Mouse (Mus musculus) MEL (cell line): ENCODE measurements around the gene Zfp367. TPM values are rescaled to one million over a fixed set of nuclear protein-coding genes. Genes with fewer than 3 reads are reported as not detected.

ENCODE experiments used
- DNase-seq: peaks from one replicate; pipeline ENCODE4 v3.0.0; 2011; ENCODE audit warnings: low read depth, low spot score
- H3K27ac ChIP-seq: 2 replicates; pipeline ENCODE4 v1.5.1; 2012; ENCODE audit warnings: low read depth, mild to moderate bottlenecking, control low read depth, low read length, moderate library complexity; ENCODE audit not compliant: control insufficient read depth
- H3K27me3 ChIP-seq, 2 experiments: fragments of 150-350 bp in 1 of 2; sonication (generic) in 1 of 2; 2 replicates each; pipeline ENCODE4 v1.6.1; 2012; ENCODE audit warnings: low read length in 2 of 2, mild to moderate bottlenecking in 2 of 2, improper control_type of control experiment in 1 of 2, moderate library complexity in 1 of 2; ENCODE audit not compliant: insufficient read depth in 2 of 2, control insufficient read depth in 1 of 2
- H3K36me3 ChIP-seq, 2 experiments: 2 replicates each; pipeline ENCODE4 v1.6.1; 2012 to 2014; ENCODE audit warnings: low read length in 2 of 2, improper control_type of control experiment in 1 of 2, inconsistent platforms in 1 of 2, mild to moderate bottlenecking in 1 of 2; ENCODE audit not compliant: insufficient read depth in 2 of 2, control insufficient read depth in 1 of 2
- H3K4me1 ChIP-seq, 2 experiments: fragments of 150-350 bp in 1 of 2; sonication (generic) in 1 of 2; 2 replicates each; pipeline ENCODE4 v1.6.1; 2012; ENCODE audit warnings: low read length in 2 of 2, improper control_type of control experiment in 1 of 2, mild to moderate bottlenecking in 1 of 2; ENCODE audit not compliant: insufficient read depth in 2 of 2, control insufficient read depth in 1 of 2
- H3K4me3 ChIP-seq, 2 experiments: fragments of 150-350 bp in 1 of 2; sonication (generic) in 1 of 2; 2 replicates each; pipeline ENCODE4 v1.5.1; 2012; ENCODE audit warnings: low read depth in 2 of 2, low read length in 2 of 2, mild to moderate bottlenecking in 2 of 2, moderate library complexity in 2 of 2, control low read depth in 1 of 2, improper control_type of control experiment in 1 of 2; ENCODE audit not compliant: control insufficient read depth in 1 of 2, insufficient read depth in 1 of 2
- H3K79me2 ChIP-seq: 2 replicates; pipeline ENCODE4 v1.6.1; 2012; ENCODE audit warnings: mild to moderate bottlenecking, low read length, moderate library complexity; ENCODE audit not compliant: control insufficient read depth, poor library complexity, insufficient read depth
- H3K9ac ChIP-seq: 2 replicates; pipeline ENCODE4 v1.6.1; 2012; ENCODE audit warnings: low read depth, mild to moderate bottlenecking, control low read depth, low read length, moderate library complexity; ENCODE audit not compliant: control insufficient read depth, poor library complexity, severe bottlenecking
- H3K9me3 ChIP-seq: fragments of 150-350 bp; sonication (generic); replicated peaks from 2 replicates; pipeline ENCODE4 v1.6.1; 2012; ENCODE audit warnings: mild to moderate bottlenecking, low read length, improper control_type of control experiment, moderate library complexity; ENCODE audit not compliant: insufficient read depth
- CHD2 ChIP-seq: IDR thresholded peaks from 2 replicates; pipeline ENCODE4 v1.6.1; 2011; ENCODE audit warnings: low read length, improper control_type of control experiment
- E2F4 ChIP-seq: IDR thresholded peaks from 2 replicates; pipeline ENCODE4 v1.6.1; 2011; ENCODE audit warnings: low read depth, low read length, improper control_type of control experiment, borderline replicate concordance
- ELF1 ChIP-seq: IDR thresholded peaks from 2 replicates; pipeline ENCODE4 v1.6.1; 2014; ENCODE audit warnings: low read depth, mild to moderate bottlenecking, inconsistent platforms, low read length, improper control_type of control experiment, moderate library complexity
- EP300 ChIP-seq, 2 experiments: IDR thresholded peaks; 2 replicates each; pipeline ENCODE4 v1.6.1; 2011; ENCODE audit warnings: improper control_type of control experiment in 2 of 2, low read length in 2 of 2, low read depth in 1 of 2, mild to moderate bottlenecking in 1 of 2
- ETS1 ChIP-seq: IDR thresholded peaks from 2 replicates; pipeline ENCODE4 v1.6.1; 2012; ENCODE audit warnings: low read depth, mild to moderate bottlenecking, inconsistent platforms, low read length, improper control_type of control experiment, moderate library complexity
- GABPA ChIP-seq: IDR thresholded peaks from 2 replicates; pipeline ENCODE4 v1.6.1; 2012; ENCODE audit warnings: low read depth, mild to moderate bottlenecking, inconsistent platforms, low read length, improper control_type of control experiment, moderate library complexity
- MAFK ChIP-seq: IDR thresholded peaks from 2 replicates; pipeline ENCODE4 v1.6.1; 2011; ENCODE audit warnings: low read depth, mild to moderate bottlenecking, low read length, improper control_type of control experiment, borderline replicate concordance
- MAX ChIP-seq: IDR thresholded peaks from 2 replicates; pipeline ENCODE4 v1.6.1; 2011; ENCODE audit warnings: low read length, improper control_type of control experiment
- MAZ ChIP-seq: IDR thresholded peaks from 2 replicates; pipeline ENCODE4 v1.6.1; 2012; ENCODE audit warnings: low read depth, mild to moderate bottlenecking, inconsistent platforms, low read length, improper control_type of control experiment
- MEF2A ChIP-seq: IDR thresholded peaks from 2 replicates; pipeline ENCODE4 v1.6.1; 2014; ENCODE audit warnings: low read depth, mild to moderate bottlenecking, inconsistent platforms, low read length, improper control_type of control experiment; ENCODE audit not compliant: poor library complexity, insufficient replicate concordance, severe bottlenecking; ENCODE audit errors: extremely low read depth
- MXI1 ChIP-seq: IDR thresholded peaks from 2 replicates; pipeline ENCODE4 v1.6.1; 2011; ENCODE audit warnings: mild to moderate bottlenecking, low read depth, low read length, improper control_type of control experiment
- MYB ChIP-seq: IDR thresholded peaks from 2 replicates; pipeline ENCODE4 v1.6.1; 2011; ENCODE audit warnings: mild to moderate bottlenecking, low read depth, low read length, improper control_type of control experiment
- NRF1 ChIP-seq: IDR thresholded peaks from 2 replicates; pipeline ENCODE4 v1.6.1; 2014; ENCODE audit warnings: low read depth, mild to moderate bottlenecking, inconsistent platforms, low read length, improper control_type of control experiment, moderate library complexity; ENCODE audit not compliant: poor library complexity, insufficient read depth, severe bottlenecking
- POLR2AphosphoS2 ChIP-seq: IDR thresholded peaks from 2 replicates; pipeline ENCODE4 v1.6.1; 2011; ENCODE audit warnings: low read length, improper control_type of control experiment
- POLR2AphosphoS5 ChIP-seq: IDR thresholded peaks from 2 replicates; pipeline ENCODE4 v1.6.1; 2012; ENCODE audit warnings: low read depth, borderline replicate concordance, mild to moderate bottlenecking, inconsistent platforms, low read length, moderate library complexity, mixed read lengths
- RCOR1 ChIP-seq: IDR thresholded peaks from 2 replicates; pipeline ENCODE4 v1.6.1; 2012; ENCODE audit warnings: low read depth, mild to moderate bottlenecking, inconsistent platforms, low read length, improper control_type of control experiment
- SIN3A ChIP-seq: IDR thresholded peaks from 2 replicates; pipeline ENCODE4 v1.6.1; 2012; ENCODE audit warnings: low read length, improper control_type of control experiment, inconsistent platforms
- SMC3 ChIP-seq: IDR thresholded peaks from 2 replicates; pipeline ENCODE4 v1.6.1; 2011; ENCODE audit warnings: low read depth, low read length, improper control_type of control experiment
- TCF12 ChIP-seq: IDR thresholded peaks from 2 replicates; pipeline ENCODE4 v1.6.1; 2014; ENCODE audit warnings: low read depth, mild to moderate bottlenecking, inconsistent platforms, low read length, improper control_type of control experiment, moderate library complexity
- ZC3H11A ChIP-seq: IDR thresholded peaks from 2 replicates; pipeline ENCODE4 v1.6.1; 2012; ENCODE audit warnings: low read depth, mild to moderate bottlenecking, inconsistent platforms, low read length, improper control_type of control experiment
- ZKSCAN1 ChIP-seq: IDR thresholded peaks from 2 replicates; pipeline ENCODE4 v1.6.1; 2012; ENCODE audit warnings: low read depth, mild to moderate bottlenecking, inconsistent platforms, low read length, improper control_type of control experiment, moderate library complexity
- polyA plus RNA-seq, 2 experiments: library from polyadenylated mRNA; stranded (reverse) in 1 of 2; unstranded in 1 of 2; fragments of >175 nt in 1 of 2; fragments of >200 nt in 1 of 2; gene quantifications; 2 replicates each; pipeline versions ENCODE4 v1.2.1 to v1.2.4; 2012; ENCODE audit warnings: low replicate concordance in 2 of 2, low read depth in 1 of 2; ENCODE audit not compliant: insufficient read length in 2 of 2, insufficient read depth in 1 of 2, missing spikeins in 1 of 2
- total RNA-seq: library from RNA; depleted of rRNA; stranded (reverse); fragments of 300-350 nt; gene quantifications from 2 replicates; pipeline ENCODE4 v1.2.3, GENCODE M21; 2012

Zfp367 gene
- total and polyA plus RNA-seq, 3 experiments, result 23.4 to 28.4 TPM; not detected in 1

DNA sequence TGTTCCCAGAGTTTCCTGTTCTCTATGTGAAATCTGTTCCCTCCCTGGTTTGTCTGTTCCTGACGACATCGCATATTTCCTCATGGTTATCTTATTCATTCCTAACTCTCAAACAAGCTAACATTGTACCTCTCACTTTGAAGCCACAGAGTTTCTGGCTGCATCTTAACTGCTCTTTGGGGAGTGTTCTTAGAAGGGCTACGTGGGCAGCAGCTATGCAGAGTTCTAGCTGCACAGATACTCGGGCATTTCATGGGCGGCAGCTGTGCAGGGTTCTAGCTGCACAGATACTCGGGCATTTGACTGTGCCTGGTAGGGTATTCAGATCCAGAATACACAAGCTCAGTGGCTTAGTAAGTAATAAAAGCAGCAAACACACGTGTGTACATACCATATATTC, 64.9 kb downstream of the Zfp367 start (continued):
- TF ChIP-seq SMC3, result no peak
- TF ChIP-seq SIN3A, result no peak
- TF ChIP-seq MAZ, result no peak

DNA sequence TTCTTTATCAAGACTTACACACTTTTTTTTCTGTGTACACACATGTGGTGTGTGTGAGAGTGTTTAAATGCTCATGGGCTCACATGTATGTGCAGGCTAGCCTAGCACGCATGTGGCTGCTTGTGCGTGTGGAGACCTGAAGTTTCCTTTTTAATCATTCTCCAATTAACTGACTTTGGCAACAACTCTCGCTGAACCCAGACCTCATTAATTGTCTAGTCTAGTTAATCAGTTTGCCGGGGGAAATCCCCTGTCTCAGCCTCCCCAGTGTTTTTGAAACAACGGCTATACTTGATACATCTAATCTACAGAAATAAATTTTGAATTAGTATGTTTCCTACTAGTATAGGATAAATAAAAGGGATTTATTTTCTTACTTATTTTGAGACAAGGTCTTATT, 67.0 kb downstream of the Zfp367 start:
- Histone ChIP-seq H3K9ac (no peak overlapping the region), H3K27ac (no peak overlapping the region), H3K9me3 (no peaks in the 10 kb centered on the region), H3K4me3 (no peak overlapping the region), H3K79me2 (no peaks in the 10 kb centered on the region), H3K36me3 (no peaks in the 10 kb centered on the region), H3K27me3 (peaks cover 2 to 3% of the 10 kb centered on the region in 2 experiments; a peak in 3 of 4 replicates), H3K4me1 (no peaks in the 10 kb centered on the region)
- DNase-seq, result no peak
- TF ChIP-seq MEF2A (no peak), NRF1 (no peak), CHD2 (no peak), ETS1 (no peak), EP300 (IDR thresholded peaks at IDR 0.05; ENCODE audit: low read depth in 1 of 2, low read length in 2 of 2) (no peak), ELF1 (no peak), TCF12 (no peak), MAX (no peak), GABPA (no peak), MAZ (no peak), MYB (no peak), MAFK (no peak), ZC3H11A (no peak), ZKSCAN1 (no peak), RCOR1 (no peak), MXI1 (no peak)

DNA sequence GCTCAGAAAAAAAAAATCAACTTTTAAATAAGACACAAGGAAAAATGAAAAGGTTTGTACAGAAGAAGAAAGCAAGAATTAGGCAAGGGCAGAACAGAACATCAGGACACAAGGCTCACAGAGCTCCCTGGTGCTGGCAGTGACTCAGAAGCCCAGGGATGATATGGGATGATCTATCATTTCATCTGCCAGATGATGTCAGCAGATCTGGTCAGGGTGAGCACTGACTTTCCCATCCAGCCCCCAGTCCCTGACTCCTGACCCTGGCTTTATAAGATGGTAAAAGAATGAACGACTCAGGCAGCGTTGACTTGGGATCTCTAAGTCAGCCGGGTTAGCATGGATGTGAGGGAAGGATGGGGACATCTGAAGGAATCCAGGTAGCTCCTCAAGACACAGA, 69.7 kb downstream of the Zfp367 start:
- Histone ChIP-seq H3K27me3 (peaks cover 0 to 5% of the 10 kb centered on the region in 2 experiments; a peak in 3 of 4 replicates), H3K4me1 (no peaks in the 10 kb centered on the region), H3K27ac (no peak overlapping the region), H3K36me3 (no peaks in the 10 kb centered on the region)
- TF ChIP-seq E2F4 (no peak), MYB (no peak), ZKSCAN1 (no peak), POLR2AphosphoS5 (no peak), MAZ (no peak), NRF1 (no peak), RCOR1 (no peak), POLR2AphosphoS2 (no peak)
- TF ChIP-seq, all 39 proteins: peak for 0
- Histone ChIP-seq H3K9me3 (no peaks in the 10 kb centered on the region), H3K79me2 (no peaks in the 10 kb centered on the region), H3K4me3 (no peak overlapping the region), H3K9ac (no peak overlapping the region)
- no peak for DNase-seq
